Mouse (Mus musculus): ENCODE results near the gene Rrm2.

DNA sequence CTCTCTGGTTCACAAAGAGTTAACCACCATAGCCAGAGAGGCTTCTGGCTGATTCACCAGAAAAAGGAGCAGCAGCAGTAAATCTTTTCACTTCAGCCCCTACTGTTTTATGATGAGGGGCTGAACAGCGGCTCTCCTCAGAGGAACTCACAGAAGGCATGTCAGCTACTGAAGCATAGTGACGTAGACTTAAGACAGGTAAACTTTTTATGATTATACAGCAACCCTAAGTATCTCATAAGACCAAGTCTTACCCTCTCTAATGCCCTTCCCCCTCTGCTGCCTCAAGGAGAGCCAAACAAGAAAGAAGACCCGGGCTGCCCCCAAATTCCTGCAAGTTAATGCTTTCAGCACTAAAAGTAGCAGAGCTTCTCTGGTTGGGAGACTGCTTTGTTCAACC is 54.2 kb downstream of the Rrm2 start:
- TF ChIP-seq CTCF (IDR thresholded peaks at IDR 0.05) (no peak), EP300 (IDR thresholded peaks at IDR 0.05) (no peak)
